Mouse (Mus musculus) megakaryocyte, embryonic 14.5 days (primary cell): ENCODE measurements around the gene Rrp1b.

Experiments
- FLI1 ChIP-seq: IDR thresholded peaks from 2 replicates; pipeline ENCODE4 v1.6.1; 2012; ENCODE audit warnings: low read length, inconsistent platforms, mixed read lengths
- GATA1 ChIP-seq: IDR thresholded peaks from 3 replicates; pipeline ENCODE4 v1.6.1; 2012; ENCODE audit warnings: mixed read lengths, low read length, inconsistent platforms, borderline replicate concordance

DNA sequence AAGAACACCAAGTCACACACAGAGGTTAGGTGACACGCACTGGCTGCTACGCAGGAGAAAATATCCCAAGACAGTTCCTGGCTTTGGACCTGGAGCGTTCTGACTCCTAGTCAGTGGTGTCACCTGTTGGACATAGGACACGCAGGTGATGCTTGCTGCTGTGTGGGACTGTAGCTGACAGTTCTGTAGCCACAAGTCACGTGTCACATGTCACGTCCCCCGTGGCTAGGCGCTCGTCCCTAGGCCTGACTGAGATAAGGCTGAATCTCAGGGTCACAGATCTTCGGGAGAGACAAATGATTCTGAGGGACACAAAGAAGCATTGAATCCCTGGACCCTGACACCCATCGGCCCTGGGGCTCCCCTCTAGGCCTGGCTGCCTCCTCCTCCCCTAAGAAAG, 32.5 kb downstream of the Rrp1b start:
- TF ChIP-seq FLI1 (no peak), GATA1 (no peak)
